Mouse (Mus musculus): ENCODE data around the gene Mgat4b.

DNA sequence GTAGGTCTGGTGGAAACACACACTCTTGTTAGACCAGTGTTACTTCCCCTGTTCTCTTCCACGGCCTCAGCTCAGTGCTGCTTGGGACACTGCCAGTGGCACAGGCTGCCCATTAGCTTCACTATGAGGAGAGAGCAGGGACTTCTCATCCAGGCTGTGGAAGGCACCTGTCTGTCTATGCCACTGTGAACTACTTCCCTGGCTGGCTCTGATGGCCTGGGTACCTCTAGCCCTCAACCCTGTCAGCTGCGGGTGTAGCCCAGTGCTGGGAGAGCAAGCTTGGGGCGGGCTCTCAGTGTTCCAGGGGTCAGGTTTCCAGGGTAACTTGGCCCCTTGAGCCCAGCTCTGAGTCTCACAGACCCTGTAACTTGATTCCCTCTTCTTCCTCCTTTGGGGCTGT is 18.1 kb downstream of the Mgat4b start:
- TF ChIP-seq POLR2A (IDR thresholded peaks at IDR 0.05; ENCODE audit: control insufficient read depth, low read depth, low read length) (no peak), CTCF (IDR thresholded peaks at IDR 0.05; ENCODE audit: control insufficient read depth, insufficient read depth, insufficient replicate concordance, low read depth, low read length) (no peak)

All from testis, adult 2 months (tissue).